Mouse (Mus musculus): Measurements from ENCODE around the gene Tmem235. TPM values are rescaled to one million over a fixed set of nuclear protein-coding genes. Genes with fewer than 3 reads are reported as not detected.

Tmem235 gene
- total and polyA plus RNA-seq, 3 experiments, result not detected

DNA sequence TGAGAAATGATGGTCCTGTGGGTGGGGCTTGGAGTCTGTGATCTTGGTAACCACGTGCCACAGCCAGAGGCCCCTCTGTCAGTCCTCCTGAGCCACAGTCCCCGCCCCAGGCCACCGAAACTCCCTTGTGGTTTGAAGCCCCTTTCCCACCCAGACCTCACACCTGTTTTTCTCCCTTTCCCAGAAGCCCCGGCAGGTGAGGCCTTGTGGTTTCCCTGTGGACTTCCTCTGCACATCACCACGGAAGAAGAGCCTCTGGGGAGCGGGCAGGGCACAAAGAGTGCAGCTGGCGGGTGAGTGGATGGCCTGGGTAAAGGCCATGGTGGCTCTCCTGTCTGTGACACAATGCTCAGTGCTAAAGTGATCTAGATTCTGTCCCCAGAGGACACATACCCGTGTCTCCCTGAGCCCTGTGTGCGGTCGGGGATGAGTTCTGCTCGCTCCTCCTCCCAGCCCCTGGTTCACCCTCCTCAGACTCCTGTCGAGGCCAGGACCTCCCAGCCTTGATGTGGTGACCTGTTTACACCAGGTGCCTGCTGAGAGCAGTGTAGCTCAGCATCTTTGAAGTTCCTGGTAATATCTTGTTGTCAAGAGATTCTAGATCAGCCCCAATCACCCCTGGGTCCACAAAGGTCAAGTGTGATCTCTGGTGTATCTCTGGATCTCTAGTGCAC, 11.5 kb downstream of the Tmem235 start:
- Histone ChIP-seq H3K4me2 (ENCODE audit: insufficient read depth, low read depth, poor library complexity, severe bottlenecking) (peak overlapping the region; percentile 24; the same call in 1 of the 2 replicates), H3K4me3 (replicated peaks in 1 of 3; ENCODE audit: low read depth in 2 of 3, low read length in 2 of 3, poor library complexity in 1 of 3) (no peak overlapping the region), H3K9ac (ENCODE audit: insufficient read depth, low read depth) (no peak overlapping the region), H3K79me2 (replicated peaks; ENCODE audit: control insufficient read depth, extremely low read depth, insufficient read depth, poor library complexity, severe bottlenecking) (no peaks in the 10 kb centered on the region), H3K36me3 (replicated peaks in 1 of 2; ENCODE audit: control insufficient read depth in 1 of 2, insufficient read depth in 1 of 2, low read length in 1 of 2) (no peaks in the 10 kb centered on the region), H3K27ac (ENCODE audit: insufficient read depth, low read depth) (no peak overlapping the region), H3K4me1 (ENCODE audit: control insufficient read depth in 1 of 2, insufficient read depth in 2 of 2) (peaks cover 15 to 27% of the 10 kb centered on the region in 2 experiments), H3K9me3 (replicated peaks; ENCODE audit: low read length) (peaks cover 4% of the 10 kb centered on the region), H3K27me3 (replicated peaks) (peaks cover 65% of the 10 kb centered on the region)
- dilution Hi-C loops (cut with MboI; ENCODE audit: extremely low pct_ligation_motif_present, extremely low pct_unique_long_range_greater_than_20kb, low sequenced_read_pairs) (no loop called here), in situ Hi-C loops (cut with MboI; ENCODE audit: low pct_ligation_motif_present, low pct_unique_long_range_greater_than_20kb, low sequenced_read_pairs) (loop anchor here (5.0 kb wide), 2 partner anchors 95 to 150 kb away; no protein-coding TSS in a partner anchor)
- peak; percentile 78 for DNase-seq (ENCODE audit: extremely low read depth)
- peak; percentile 92 for TF ChIP-seq ETS1 (conservative IDR thresholded peaks at IDR 0.05; ENCODE audit: low read depth, low read length)
- no peak for TF ChIP-seq NELFE (IDR thresholded peaks at IDR 0.05; ENCODE audit: low read depth, low read length)
- TF ChIP-seq SMC3 (IDR thresholded peaks at IDR 0.05; ENCODE audit: low read depth, low read length), result 0 out of 2 replicates have a peak, but pooled peaks have one; percentile 3
- no peak for TF ChIP-seq ZNF384 (IDR thresholded peaks at IDR 0.05; ENCODE audit: low read depth, low read length)
- peak; percentile 82 for TF ChIP-seq MEF2A (IDR thresholded peaks at IDR 0.05; ENCODE audit: borderline replicate concordance, low read depth, low read length)
- TF ChIP-seq TCF12 (IDR thresholded peaks at IDR 0.05; ENCODE audit: low read depth, low read length), result peak; percentile 99
- TF ChIP-seq TBP (conservative IDR thresholded peaks at IDR 0.05; ENCODE audit: low read depth, low read length), result no peak
- TF ChIP-seq JUND (conservative IDR thresholded peaks at IDR 0.05; ENCODE audit: low read depth, low read length), result no peak
- no peak for TF ChIP-seq NRF1 (IDR thresholded peaks at IDR 0.05; ENCODE audit: low read depth, low read length)
- TF ChIP-seq HCFC1 (IDR thresholded peaks at IDR 0.05; ENCODE audit: low read depth, low read length), result no peak
- peak; percentile 57 for TF ChIP-seq USF2 (conservative IDR thresholded peaks at IDR 0.05; ENCODE audit: low read depth, low read length)
- TF ChIP-seq EP300 (IDR thresholded peaks at IDR 0.05; ENCODE audit: low read length), result peak; percentile 85
- peak; percentile 57; the same call in 1 of the 2 replicates for TF ChIP-seq ELF1 (IDR thresholded peaks at IDR 0.05; ENCODE audit: low read depth, low read length)
- TF ChIP-seq POLR2AphosphoS2 (IDR thresholded peaks at IDR 0.05; ENCODE audit: low read depth, low read length), result no peak
- TF ChIP-seq E2F4 (IDR thresholded peaks at IDR 0.05; ENCODE audit: insufficient replicate concordance, low read depth, low read length), result no peak
- TF ChIP-seq MAFK (IDR thresholded peaks at IDR 0.05; ENCODE audit: insufficient replicate concordance, low read length), result peak; percentile 70
- no peak for TF ChIP-seq JUN (IDR thresholded peaks at IDR 0.05; ENCODE audit: insufficient read depth, low read depth, low read length)
- no peak for TF ChIP-seq GABPA (IDR thresholded peaks at IDR 0.05; ENCODE audit: insufficient replicate concordance, low read depth, low read length)
- peak; percentile 86 for TF ChIP-seq IRF4 (IDR thresholded peaks at IDR 0.05; ENCODE audit: low read depth, low read length)
- TF ChIP-seq PAX5 (IDR thresholded peaks at IDR 0.05; ENCODE audit: low read length), result no peak
- TF ChIP-seq CHD1 (IDR thresholded peaks at IDR 0.05; ENCODE audit: low read depth, low read length), result no peak
- TF ChIP-seq MYC (IDR thresholded peaks at IDR 0.05; ENCODE audit: low read depth, low read length), result peak; percentile 90
- TF ChIP-seq ZMIZ1 (IDR thresholded peaks at IDR 0.05; ENCODE audit: low read depth, low read length), result no peak
- peak; percentile 45; the same call in 1 of the 2 replicates for TF ChIP-seq SIN3A (IDR thresholded peaks at IDR 0.05; ENCODE audit: low read length)
- no peak for TF ChIP-seq KAT2A (IDR thresholded peaks at IDR 0.05; ENCODE audit: insufficient replicate concordance, low read length)
- TF ChIP-seq CHD2 (IDR thresholded peaks at IDR 0.05; ENCODE audit: low read length), result no peak; the same call in 1 of the 2 replicates
- peak; percentile 69 for TF ChIP-seq USF1 (IDR thresholded peaks at IDR 0.05; ENCODE audit: low read depth, low read length)
- no peak for TF ChIP-seq CTCF (conservative IDR thresholded peaks at IDR 0.05 in 1 of 2, IDR thresholded peaks at IDR 0.05 in 1 of 2; ENCODE audit: low read depth in 2 of 2, low read length in 2 of 2)
- peak; percentile 86 for TF ChIP-seq RCOR1 (conservative IDR thresholded peaks at IDR 0.05; ENCODE audit: low read depth, low read length)
- TF ChIP-seq MAZ (IDR thresholded peaks at IDR 0.05; ENCODE audit: low read depth, low read length), result no peak; the same call in 1 of the 2 replicates
- TF ChIP-seq RAD21 (IDR thresholded peaks at IDR 0.05; ENCODE audit: low read depth, low read length), result no peak; the same call in 1 of the 2 replicates
- no peak for TF ChIP-seq ZKSCAN1 (IDR thresholded peaks at IDR 0.05; ENCODE audit: borderline replicate concordance, low read depth, low read length)
- no peak for TF ChIP-seq POLR2A (IDR thresholded peaks at IDR 0.05; ENCODE audit: low read depth, low read length)
- TF ChIP-seq MAX (IDR thresholded peaks at IDR 0.05; ENCODE audit: low read length), result peak; percentile 92
- TF ChIP-seq UBTF (IDR thresholded peaks at IDR 0.05; ENCODE audit: low read depth, low read length), result 0 out of 2 replicates have a peak, but pooled peaks have one; percentile 19
- TF ChIP-seq ZC3H11A (IDR thresholded peaks at IDR 0.05; ENCODE audit: low read depth, low read length), result no peak
- TF ChIP-seq MXI1 (IDR thresholded peaks at IDR 0.05; ENCODE audit: low read depth, low read length), result no peak; the same call in 1 of the 2 replicates
- peak; percentile 94 for TF ChIP-seq BHLHE40 (IDR thresholded peaks at IDR 0.05; ENCODE audit: low read depth, low read length)

Data from CH12.LX (cell line).